Mouse (Mus musculus) myocyte (in vitro differentiated cells): ENCODE measurements at regions not wholly inside any gene's neighbourhood (a gene's known extent, or its start where the extent isn't known, plus 50 kb on each side); places are given as distances from the start of the nearest gene placed in this dataset.
"Not testable (repeated sequence)": the region's sequence is repeated elsewhere in the genome, so short reads cannot be mapped to it uniquely, and the experiment has no call there.

ENCODE experiments used
- H3K27me3 ChIP-seq: one replicate; pipeline ENCODE4 v1.6.1; 2011; ENCODE audit not compliant: control insufficient read depth, insufficient read depth, insufficient read length
- H3K36me3 ChIP-seq: one replicate; pipeline ENCODE4 v1.6.1; 2011; ENCODE audit not compliant: control insufficient read depth, insufficient read depth
- H3K4me2 ChIP-seq: one replicate; pipeline ENCODE4 v1.6.1; 2011; ENCODE audit warnings: low read depth, control low read depth
- H3K4me3 ChIP-seq: one replicate; pipeline ENCODE4 v1.5.1; 2011; ENCODE audit warnings: mild to moderate bottlenecking, control low read depth, moderate library complexity
- H3K79me2 ChIP-seq: one replicate; pipeline ENCODE4 v1.6.1; 2011; ENCODE audit not compliant: control insufficient read depth, insufficient read depth
- H3ac ChIP-seq: one replicate; pipeline ENCODE4 v1.6.1; 2011; ENCODE audit not compliant: control insufficient read depth, insufficient read length
- CEBPB ChIP-seq: IDR thresholded peaks from 2 replicates; pipeline ENCODE4 v1.6.1; 2011; ENCODE audit warnings: mild to moderate bottlenecking, moderate library complexity; ENCODE audit not compliant: poor library complexity, insufficient read depth, severe bottlenecking
- E2F4 ChIP-seq: IDR thresholded peaks from one replicate; pipeline ENCODE4 v1.6.1; 2011; ENCODE audit warnings: mild to moderate bottlenecking, control low read depth, moderate library complexity; ENCODE audit not compliant: insufficient read depth
- MAX ChIP-seq: IDR thresholded peaks from one replicate; pipeline ENCODE4 v1.6.1; 2011; ENCODE audit warnings: low read depth, mild to moderate bottlenecking, control low read depth
- MYOD1 ChIP-seq, 3 experiments: IDR thresholded peaks; one replicate each; pipeline ENCODE4 v1.6.1; 2011; ENCODE audit warnings: control low read depth in 2 of 3, low read depth in 2 of 3, mild to moderate bottlenecking in 2 of 3, moderate library complexity in 1 of 3; ENCODE audit not compliant: insufficient read length in 2 of 3, control insufficient read depth in 1 of 3
- MYOG ChIP-seq, 3 experiments: IDR thresholded peaks; one replicate each; pipeline ENCODE4 v1.6.1; 2011; ENCODE audit warnings: control low read depth in 2 of 3, low read depth in 2 of 3, mild to moderate bottlenecking in 2 of 3; ENCODE audit not compliant: insufficient read length in 2 of 3, control insufficient read depth in 1 of 3, insufficient read depth in 1 of 3
- POLR2A ChIP-seq: IDR thresholded peaks from one replicate; pipeline ENCODE4 v1.6.1; 2011; ENCODE audit warnings: low read depth, mild to moderate bottlenecking, control low read depth, moderate library complexity; ENCODE audit not compliant: insufficient read length
- POLR2AphosphoS2 ChIP-seq: IDR thresholded peaks from one replicate; pipeline ENCODE4 v1.6.1; 2011; ENCODE audit warnings: low read depth, control low read depth; ENCODE audit not compliant: insufficient read length
- REST ChIP-seq: IDR thresholded peaks from one replicate; pipeline ENCODE4 v1.6.1; 2011; ENCODE audit warnings: mild to moderate bottlenecking, control low read depth, moderate library complexity; ENCODE audit not compliant: insufficient read depth, insufficient read length
- SRF ChIP-seq: IDR thresholded peaks from one replicate; pipeline ENCODE4 v1.6.1; 2011; ENCODE audit warnings: low read depth; ENCODE audit not compliant: control insufficient read depth, insufficient read length
- TCF12 ChIP-seq: IDR thresholded peaks from one replicate; pipeline ENCODE4 v1.6.1; 2011; ENCODE audit warnings: mild to moderate bottlenecking, control low read depth; ENCODE audit not compliant: poor library complexity, insufficient read depth, severe bottlenecking
- TCF3 ChIP-seq: IDR thresholded peaks from one replicate; pipeline ENCODE4 v1.6.1; 2011; ENCODE audit warnings: low read depth, control low read depth; ENCODE audit not compliant: insufficient read length
- USF1 ChIP-seq: IDR thresholded peaks from one replicate; pipeline ENCODE4 v1.6.1; 2011; ENCODE audit warnings: low read depth, mild to moderate bottlenecking, control low read depth, moderate library complexity

GRCm38 (mm10) chr15:34027111-34027510 lies 330.6 kb downstream of the 9430069I07Rik start:
- H3K36me3 ChIP-seq, H3K4me3 ChIP-seq, H3K79me2 ChIP-seq, H3ac ChIP-seq, H3K27me3 ChIP-seq: not testable (repeated sequence)
- peak overlapping the region; percentile 30 for H3K4me2 ChIP-seq

- Histone ChIP-seq H3ac (no peak overlapping the region), H3K4me3 (no peak overlapping the region), H3K79me2 (no peaks in the 10 kb centered on the region), H3K4me2 (no peak overlapping the region), H3K36me3 (no peaks in the 10 kb centered on the region), H3K27me3 (no peaks in the 10 kb centered on the region)
- TF ChIP-seq MYOG (IDR thresholded peaks at IDR 0.05; ENCODE audit: control insufficient read depth in 1 of 3, insufficient read depth in 1 of 3, insufficient read length in 2 of 3, low read depth in 2 of 3) (no peak), MYOD1 (IDR thresholded peaks at IDR 0.05; ENCODE audit: control insufficient read depth in 1 of 3, insufficient read length in 2 of 3, low read depth in 2 of 3) (no peak), SRF (no peak), USF1 (no peak), POLR2AphosphoS2 (no peak), E2F4 (no peak), TCF12 (no peak), CEBPB (no peak), POLR2A (no peak), REST (no peak), MAX (no peak), TCF3 (no peak)
These were observed 332.3 kb downstream of the 9430069I07Rik start for GRCm38 (mm10) chr15:34025396-34025795.

- no peak overlapping the region for H3ac ChIP-seq
- H3K27me3 ChIP-seq, result no peaks in the 10 kb centered on the region
- H3K79me2 ChIP-seq, result no peaks in the 10 kb centered on the region
- no peak overlapping the region for H3K4me3 ChIP-seq
- TF ChIP-seq TCF3, result no peak
- TF ChIP-seq USF1, result no peak
- no peak for TF ChIP-seq TCF12
- TF ChIP-seq CEBPB, result 0 out of 2 replicates have a peak, but pooled peaks have one; percentile 37
- no peak overlapping the region for H3K4me2 ChIP-seq
- H3K36me3 ChIP-seq, result no peaks in the 10 kb centered on the region
These were observed 335.8 kb downstream of the 9430069I07Rik start for GRCm38 (mm10) chr15:34021857-34022256.

DNA sequence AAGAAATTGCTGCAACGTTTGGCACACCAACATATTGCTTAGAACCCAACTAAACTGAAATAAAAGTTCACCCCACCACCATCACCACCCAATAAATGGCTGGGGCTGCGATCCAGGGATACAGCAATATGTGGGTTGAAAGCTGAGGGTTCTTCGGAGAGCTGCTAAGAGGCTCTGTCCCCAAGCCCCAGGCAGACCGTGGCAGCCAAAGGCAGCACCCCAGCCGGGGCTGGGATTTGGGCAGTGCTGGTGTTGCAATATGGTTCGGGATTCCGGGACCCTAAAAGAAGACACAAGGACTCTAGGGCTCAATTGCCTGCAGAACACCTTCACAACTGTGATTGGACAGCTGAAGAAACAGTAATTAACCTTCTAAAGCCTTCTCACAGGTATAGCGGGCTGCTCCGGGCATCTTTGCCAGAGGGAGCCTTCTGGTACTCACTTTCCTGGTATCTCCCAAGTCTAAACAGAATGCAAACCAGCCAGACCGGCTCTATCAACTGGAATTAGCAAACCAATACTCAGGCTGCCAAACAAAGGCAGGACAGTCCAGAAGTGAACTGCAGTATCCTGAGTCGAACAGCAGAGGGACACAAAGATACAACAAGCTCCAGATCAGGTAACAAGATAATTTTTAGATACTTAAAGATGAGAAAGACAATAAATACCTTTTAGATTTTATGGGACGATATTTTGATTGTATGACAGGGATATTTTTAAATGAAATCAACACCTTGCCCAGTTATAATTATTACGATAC lies 341.1 kb downstream of the 9430069I07Rik start:
- Histone ChIP-seq H3K79me2 (no peaks in the 10 kb centered on the region), H3K4me2 (no peak overlapping the region), H3K4me3 (no peak overlapping the region), H3ac (no peak overlapping the region), H3K27me3 (no peaks in the 10 kb centered on the region), H3K36me3 (no peaks in the 10 kb centered on the region)
- TF ChIP-seq TCF12 (no peak), POLR2A (no peak), MAX (no peak)

DNA sequence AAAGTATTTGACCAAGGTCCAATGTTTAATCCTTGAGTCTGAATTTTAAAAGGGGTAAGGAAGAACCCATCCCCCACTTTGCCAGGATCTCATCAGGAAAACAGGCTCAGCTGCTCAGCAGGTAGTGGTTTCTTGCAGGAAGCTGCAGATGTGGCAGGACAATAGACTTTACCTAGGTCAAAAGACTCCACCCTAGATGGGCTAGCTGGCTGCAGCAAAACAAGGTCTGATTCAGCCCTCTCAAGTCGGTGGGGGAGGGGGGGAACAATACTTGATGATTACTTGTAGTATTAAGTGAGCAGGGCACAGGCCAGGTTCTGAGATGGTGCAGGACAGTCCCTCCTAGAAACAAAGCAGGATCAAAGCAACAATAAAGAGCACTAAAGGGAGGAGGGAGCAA lies 349.1 kb downstream of the 9430069I07Rik start:
- H3K36me3 ChIP-seq, result no peaks in the 10 kb centered on the region
- H3ac ChIP-seq, result no peak overlapping the region
- no peak overlapping the region for H3K4me2 ChIP-seq
- H3K79me2 ChIP-seq, result no peaks in the 10 kb centered on the region
- no peak overlapping the region for H3K4me3 ChIP-seq
- H3K27me3 ChIP-seq, result no peaks in the 10 kb centered on the region
- no peak for TF ChIP-seq MYOD1 (IDR thresholded peaks at IDR 0.05; ENCODE audit: control insufficient read depth in 1 of 3, insufficient read length in 2 of 3, low read depth in 2 of 3)
- TF ChIP-seq MYOG (IDR thresholded peaks at IDR 0.05; ENCODE audit: control insufficient read depth in 1 of 3, insufficient read depth in 1 of 3, insufficient read length in 2 of 3, low read depth in 2 of 3), result no peak
- TF ChIP-seq SRF, result no peak

GRCm38 (mm10) chr15:33992383-33992782 lies 365.3 kb downstream of the 9430069I07Rik start:
- no peak overlapping the region for H3K4me2 ChIP-seq
- TF ChIP-seq MYOG (IDR thresholded peaks at IDR 0.05; ENCODE audit: control insufficient read depth in 1 of 3, insufficient read depth in 1 of 3, insufficient read length in 2 of 3, low read depth in 2 of 3) (no peak), TCF3 (no peak), TCF12 (no peak), USF1 (no peak)
- H3ac ChIP-seq, result no peak overlapping the region
- no peaks in the 10 kb centered on the region for H3K79me2 ChIP-seq
- no peak overlapping the region for H3K4me3 ChIP-seq
- H3K36me3 ChIP-seq, result no peaks in the 10 kb centered on the region
- no peaks in the 10 kb centered on the region for H3K27me3 ChIP-seq
